Mouse (Mus musculus) ES-Bruce4 (cell line): Measurements from ENCODE around the gene Zbtb40. TPM values are rescaled to one million over a fixed set of nuclear protein-coding genes. Genes with fewer than 3 reads are reported as not detected.

Source experiments
- H3K27ac ChIP-seq: 2 replicates; pipeline ENCODE4 v1.5.1; 2012; ENCODE audit warnings: low read length, inconsistent platforms; ENCODE audit not compliant: insufficient read depth
- H3K27me3 ChIP-seq: 2 replicates; pipeline ENCODE4 v1.6.1; 2012; ENCODE audit warnings: mild to moderate bottlenecking, low read length, inconsistent platforms; ENCODE audit not compliant: control insufficient read depth, poor library complexity, insufficient read depth, severe bottlenecking
- H3K36me3 ChIP-seq: 2 replicates; pipeline ENCODE4 v1.6.1; 2012; ENCODE audit warnings: inconsistent platforms, mild to moderate bottlenecking, low read length, moderate library complexity; ENCODE audit not compliant: control insufficient read depth, poor library complexity, insufficient read depth, severe bottlenecking
- H3K4me1 ChIP-seq: one replicate; pipeline ENCODE4 v1.8.1; 2011; ENCODE audit warnings: low read length; ENCODE audit not compliant: control insufficient read depth, insufficient read depth
- H3K4me3 ChIP-seq: 2 replicates; pipeline ENCODE4 v1.5.1; 2011; ENCODE audit warnings: low read depth, mild to moderate bottlenecking, low read length
- H3K9ac ChIP-seq: 2 replicates; pipeline ENCODE4 v1.6.1; 2012; ENCODE audit warnings: low read depth, mild to moderate bottlenecking, inconsistent platforms; ENCODE audit not compliant: poor library complexity, severe bottlenecking
- H3K9me3 ChIP-seq: replicated peaks from 2 replicates; pipeline ENCODE4 v1.6.1; 2012; ENCODE audit warnings: mild to moderate bottlenecking, low read length, inconsistent platforms; ENCODE audit not compliant: control insufficient read depth, poor library complexity, insufficient read depth, severe bottlenecking
- CTCF ChIP-seq: IDR thresholded peaks from one replicate; pipeline ENCODE4 v1.8.1; 2011; ENCODE audit warnings: low read depth, low read length
- EP300 ChIP-seq: IDR thresholded peaks from 2 replicates; pipeline ENCODE4 v1.6.1; 2011; ENCODE audit warnings: low read depth, low read length; ENCODE audit not compliant: insufficient read depth
- POLR2A ChIP-seq: IDR thresholded peaks from one replicate; pipeline ENCODE4 v1.8.1; 2011; ENCODE audit warnings: low read length; ENCODE audit not compliant: insufficient read depth
- polyA plus RNA-seq: library from polyadenylated mRNA; stranded (reverse); fragments of >200 nt; gene quantifications from 2 replicates; pipeline ENCODE4 v1.2.4, GENCODE M21; 2011; ENCODE audit warnings: low read depth; ENCODE audit not compliant: missing spikeins, insufficient read depth, insufficient read length

Zbtb40 gene
- polyA plus RNA-seq, 1 experiment = 8.0 TPM

GRCm38 (mm10) chr4:136967511-136967910 lies 81.1 kb downstream of the Zbtb40 start:
- no peak for TF ChIP-seq POLR2A
- no peak for TF ChIP-seq CTCF
- TF ChIP-seq EP300 = no peak
- Histone ChIP-seq H3K9ac (no peak overlapping the region), H3K27ac (no peak overlapping the region), H3K36me3 (no peaks in the 10 kb centered on the region), H3K4me1 (no peaks in the 10 kb centered on the region), H3K27me3 (no peaks in the 10 kb centered on the region), H3K9me3 (no peaks in the 10 kb centered on the region), H3K4me3 (no peak overlapping the region)

- no peak overlapping the region for H3K4me3 ChIP-seq
- no peak overlapping the region for H3K9ac ChIP-seq
- TF ChIP-seq EP300 = no peak
- no peaks in the 10 kb centered on the region for H3K9me3 ChIP-seq
- H3K27me3 ChIP-seq = no peaks in the 10 kb centered on the region
- no peaks in the 10 kb centered on the region for H3K4me1 ChIP-seq
- no peak overlapping the region for H3K27ac ChIP-seq
- H3K36me3 ChIP-seq = no peaks in the 10 kb centered on the region
These were observed 81.9 kb downstream of the Zbtb40 start for GRCm38 (mm10) chr4:136966493-136967390.

- no peaks in the 10 kb centered on the region for H3K27me3 ChIP-seq
- no peak overlapping the region for H3K27ac ChIP-seq
- H3K36me3 ChIP-seq = no peaks in the 10 kb centered on the region
- H3K4me1 ChIP-seq = no peaks in the 10 kb centered on the region
- no peak overlapping the region for H3K9ac ChIP-seq
- no peak overlapping the region for H3K4me3 ChIP-seq
- H3K9me3 ChIP-seq = no peaks in the 10 kb centered on the region
- TF ChIP-seq POLR2A = no peak
- TF ChIP-seq EP300 = no peak
- TF ChIP-seq CTCF = no peak
These were observed 83.6 kb downstream of the Zbtb40 start for GRCm38 (mm10) chr4:136964990-136965421.

GRCm38 (mm10) chr4:136962447-136962846 lies 86.2 kb downstream of the Zbtb40 start:
- Histone ChIP-seq H3K36me3 (no peaks in the 10 kb centered on the region), H3K4me3 (no peak overlapping the region), H3K27ac (no peak overlapping the region), H3K9me3 (no peaks in the 10 kb centered on the region), H3K27me3 (no peaks in the 10 kb centered on the region), H3K4me1 (no peaks in the 10 kb centered on the region), H3K9ac (no peak overlapping the region)
- TF ChIP-seq CTCF (no peak), POLR2A (no peak), EP300 (no peak)

- Histone ChIP-seq H3K27me3 (peaks cover 3% of the 10 kb centered on the region; the same call in 1 of the 2 replicates), H3K36me3 (no peaks in the 10 kb centered on the region), H3K4me3 (no peak overlapping the region), H3K9me3 (no peaks in the 10 kb centered on the region), H3K4me1 (no peaks in the 10 kb centered on the region), H3K27ac (no peak overlapping the region), H3K9ac (no peak overlapping the region)
- TF ChIP-seq CTCF = no peak
- no peak for TF ChIP-seq EP300
- TF ChIP-seq POLR2A = no peak
These were observed 86.8 kb downstream of the Zbtb40 start for GRCm38 (mm10) chr4:136961642-136962285.

- Histone ChIP-seq H3K27ac (no peak overlapping the region), H3K9me3 (no peaks in the 10 kb centered on the region), H3K4me3 (no peak overlapping the region), H3K9ac (no peak overlapping the region), H3K36me3 (no peaks in the 10 kb centered on the region), H3K27me3 (peaks cover 8% of the 10 kb centered on the region; the same call in 1 of the 2 replicates), H3K4me1 (no peaks in the 10 kb centered on the region)
- TF ChIP-seq EP300 (no peak), POLR2A (no peak), CTCF (no peak)
These were observed 88.0 kb downstream of the Zbtb40 start for GRCm38 (mm10) chr4:136960581-136960980.
